Mouse (Mus musculus) megakaryocyte-erythroid progenitor cell, adult 5 weeks (primary cell): ENCODE data around the gene Zfp942. TPM values are rescaled to one million over a fixed set of nuclear protein-coding genes. Genes with fewer than 3 reads are reported as not detected.

ENCODE experiments used
- polyA plus RNA-seq: library from polyadenylated mRNA; stranded (reverse); fragments of >175 nt; gene quantifications from 2 replicates; pipeline ENCODE4 v1.2.3, GENCODE M21; 2012

Gene Zfp942
- 0.86 TPM in 2 replicates for polyA plus RNA-seq

DNA sequence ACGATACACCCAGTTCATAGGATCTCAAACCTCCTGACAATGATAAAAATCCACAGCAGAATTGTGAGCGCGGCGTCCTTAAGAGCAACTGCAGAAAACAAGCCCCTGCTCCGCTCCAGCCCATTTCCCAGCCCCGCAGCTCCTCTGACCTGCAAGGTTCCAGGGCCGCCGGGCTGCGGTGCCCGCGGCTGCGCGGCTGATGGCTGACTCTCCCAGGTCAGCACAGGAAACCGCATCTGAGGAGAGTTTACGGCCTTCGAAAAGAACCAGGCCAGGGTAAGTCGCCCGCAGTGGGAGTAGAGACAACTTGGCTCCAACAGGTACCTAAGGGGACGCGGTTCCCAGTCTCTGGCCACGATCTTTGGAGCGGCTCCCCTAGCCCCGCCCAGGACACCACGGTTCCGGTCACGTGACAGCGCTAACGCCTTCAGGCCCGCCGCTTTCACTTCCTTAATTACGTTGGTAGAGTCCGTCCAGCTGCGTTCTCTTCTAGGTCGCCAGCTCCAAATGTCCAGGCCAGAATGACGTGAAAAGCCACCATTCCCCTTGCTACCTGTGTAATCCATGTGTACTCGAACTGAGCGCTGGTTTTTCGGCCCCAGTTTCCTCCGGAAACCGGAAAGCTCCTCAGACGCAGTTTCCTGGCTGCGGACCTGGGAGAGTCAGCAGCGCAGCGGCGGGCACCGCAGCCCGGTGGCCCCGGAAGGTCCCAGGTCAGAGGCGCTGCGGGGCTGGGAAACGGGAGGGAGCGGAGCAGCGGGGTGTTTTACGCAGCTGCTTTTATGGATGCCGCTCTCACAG lies at the start of gene Zfp942, which contains the start of gene Zfp943:
Zfp942 (minus strand) TSS at position 358 of the 801 bp plus-strand sequence.
Zfp943 (plus strand) TSS at position 446 of the 801 bp plus-strand sequence.

DNA sequence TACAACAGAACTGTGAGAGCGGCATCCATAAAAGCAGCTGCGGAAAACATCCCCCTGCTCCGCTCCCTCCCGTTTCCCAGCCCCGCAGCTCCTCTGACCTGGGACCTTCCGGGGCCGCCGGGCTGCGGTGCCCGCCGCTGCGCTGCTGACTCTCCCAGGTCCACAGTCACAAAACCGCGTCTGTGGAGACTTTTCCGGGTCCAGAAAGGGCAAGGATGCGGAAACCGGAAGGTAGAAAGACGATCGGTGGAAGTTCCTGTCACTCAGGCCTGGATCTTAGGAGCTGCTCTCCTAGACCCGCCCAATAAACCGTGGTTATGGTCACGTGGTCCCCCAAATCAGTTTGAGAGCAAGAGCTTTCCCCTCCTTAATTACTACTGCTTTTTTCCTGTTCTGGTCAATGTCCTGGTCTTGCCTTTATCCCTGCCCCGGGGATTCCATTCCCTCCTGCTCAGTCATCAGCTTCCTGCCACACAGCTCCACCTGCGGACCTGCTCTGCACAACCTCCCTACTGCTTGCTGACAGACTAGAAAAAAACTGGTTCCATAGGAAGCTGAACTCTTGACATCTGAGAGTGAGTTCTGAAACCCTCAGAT lies 52.7 kb downstream of the Zfp942 start, which contains the start of gene Zfp995:
Zfp995 (minus strand) TSS at position 471 of the 597 bp plus-strand sequence.

Other genes starting within 250 kb of the Zfp942 start
- gene Zfp229, start 231.7 kb downstream of the Zfp942 start, polyA plus RNA-seq = 1.0 and 2.9 TPM in 2 replicates
- gene Zfp820, start 116.7 kb downstream of the Zfp942 start, polyA plus RNA-seq = 0.29 and 0.50 TPM in 2 replicates
- 0.29 and 0.75 TPM in 2 replicates for gene Zfp995, start 52.5 kb downstream of the Zfp942 start, polyA plus RNA-seq
- gene Zfp943, start 88 bp upstream of the Zfp942 start, polyA plus RNA-seq = 0.52 and 1.3 TPM in 2 replicates
- 0.11 and 0.13 TPM in 2 replicates for gene Zfp947, start 203.7 kb upstream of the Zfp942 start, polyA plus RNA-seq